Mouse (Mus musculus): Measurements from ENCODE around the gene Gm3043.
"Not testable (repeated sequence)": the region's sequence is repeated elsewhere in the genome, so short reads cannot be mapped to it uniquely, and the experiment has no call there.

Gene Gm3043

DNA sequence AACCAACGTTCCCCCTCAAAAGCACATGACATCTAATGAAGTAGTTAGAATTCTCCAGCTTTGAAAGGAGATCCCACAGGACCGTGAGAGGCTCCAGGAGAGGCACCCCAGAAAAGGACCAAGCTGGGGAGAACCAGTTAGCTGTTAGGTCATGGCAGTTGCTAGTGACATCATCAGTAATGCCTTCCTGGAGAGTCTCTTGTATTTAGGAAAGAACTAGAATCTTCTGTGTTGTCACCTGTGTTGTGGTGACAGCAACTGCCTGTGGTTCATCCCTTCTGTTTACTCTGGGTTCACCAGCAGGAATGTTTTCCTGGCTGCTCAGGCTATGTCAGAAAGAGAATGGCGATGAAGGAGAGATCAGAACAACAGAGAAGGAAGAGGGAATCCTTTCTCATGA lies at the start of gene Gm3043:
Gene Gm3043, plus strand, starts transcription at position 301 of the 400 bp plus-strand sequence.
- not testable (repeated sequence) for DNase-seq (ENCODE audit: low read depth, low spot score)

DNA sequence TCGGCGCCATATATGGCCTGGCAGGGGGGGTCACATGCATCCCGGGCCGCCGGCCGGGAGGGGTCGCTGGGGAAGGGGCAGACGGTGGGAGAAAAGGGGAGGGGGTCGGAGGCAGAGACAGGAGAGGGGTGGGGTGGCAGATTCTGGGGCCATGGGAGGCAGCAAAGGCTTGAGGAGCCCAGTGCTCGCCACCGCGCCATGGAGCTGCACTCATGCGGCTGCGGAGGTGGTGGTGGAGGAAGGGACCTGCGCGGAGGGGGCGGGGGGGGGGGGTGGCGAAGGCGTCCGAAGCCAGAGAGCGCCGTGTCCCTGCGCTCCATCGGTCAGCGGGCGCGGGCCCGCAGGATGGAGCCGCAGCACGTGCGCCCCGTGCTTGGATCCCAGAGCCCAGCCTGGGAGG lies 36.9 kb upstream of the Gm3043 start, which contains the start of gene Gm3020:
Gene Gm3020, plus strand, starts transcription at position 301 of the 400 bp plus-strand sequence.
- not testable (repeated sequence) for DNase-seq (ENCODE audit: low read depth, low spot score)

Data from embryo, embryonic 11.5 days (tissue).